Mouse (Mus musculus) embryo, embryonic 10 days (tissue): ENCODE data around the gene Scube3.

Source experiments
- DNase-seq: peaks from one replicate; pipeline ENCODE4 v3.0.0-alpha.2; 2015; ENCODE audit warnings: low spot score

Gene Scube3

DNA sequence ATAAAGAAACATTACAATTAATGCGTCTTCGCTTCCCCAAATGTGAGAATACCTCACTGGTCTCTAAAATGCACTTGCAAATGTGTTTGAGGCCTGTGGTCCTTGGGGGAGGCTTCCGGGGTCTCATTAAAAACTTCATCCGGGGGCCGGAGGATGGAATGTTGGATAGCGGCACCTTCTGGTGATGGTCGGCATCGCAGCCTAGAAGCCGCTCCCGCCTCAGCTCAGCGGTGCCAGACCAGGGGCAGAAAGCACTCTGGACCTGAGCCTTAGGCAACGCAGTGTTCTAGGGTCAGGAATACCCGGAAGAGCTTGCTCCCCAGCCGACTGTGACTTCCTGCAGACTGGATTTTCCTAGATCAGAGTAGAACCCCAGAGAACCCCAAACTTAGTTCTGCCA, 8.7 kb upstream of the Scube3 start:
- DNase-seq, result peak; percentile 83

DNA sequence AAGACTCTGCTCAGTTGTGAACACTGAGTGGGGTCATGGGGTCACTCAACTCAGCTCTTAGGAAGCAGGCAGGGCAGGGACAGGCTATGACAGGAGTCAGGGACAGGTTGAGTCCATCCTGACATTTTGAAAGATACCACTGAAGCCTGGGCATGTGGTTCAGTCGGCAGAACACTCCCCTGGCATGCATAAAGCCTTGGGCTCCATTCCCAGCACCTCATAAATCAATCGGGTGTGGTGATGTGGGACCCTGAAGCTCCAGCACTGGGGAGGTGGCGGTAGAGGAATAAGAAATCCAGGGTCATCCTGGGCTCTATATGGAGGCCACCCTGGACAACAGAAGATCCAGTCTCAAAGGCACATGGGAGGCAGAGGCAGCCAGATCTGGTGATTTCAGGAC, 6.4 kb upstream of the Scube3 start:
- DNase-seq, result no peak

DNA sequence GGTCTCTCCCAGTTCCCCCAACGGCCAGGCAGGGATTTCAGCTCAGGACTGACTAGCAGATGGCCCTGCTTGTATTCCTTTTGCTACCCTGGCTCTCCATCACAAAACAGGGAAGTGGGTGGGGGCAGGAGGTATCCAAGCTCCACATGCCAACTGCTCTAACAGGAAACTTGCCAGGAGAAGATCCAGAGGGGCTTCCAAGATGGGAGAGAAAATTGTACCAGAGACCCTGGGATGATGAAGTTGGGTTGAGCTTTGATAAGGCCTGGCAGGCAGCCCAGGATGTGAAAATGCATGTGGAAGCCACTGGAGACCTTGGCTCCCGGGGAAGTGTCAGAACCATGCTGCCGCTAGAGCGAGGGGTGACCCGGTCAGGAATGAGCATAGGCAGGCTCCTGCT, 5.7 kb upstream of the Scube3 start:
- DNase-seq, result no peak

DNA sequence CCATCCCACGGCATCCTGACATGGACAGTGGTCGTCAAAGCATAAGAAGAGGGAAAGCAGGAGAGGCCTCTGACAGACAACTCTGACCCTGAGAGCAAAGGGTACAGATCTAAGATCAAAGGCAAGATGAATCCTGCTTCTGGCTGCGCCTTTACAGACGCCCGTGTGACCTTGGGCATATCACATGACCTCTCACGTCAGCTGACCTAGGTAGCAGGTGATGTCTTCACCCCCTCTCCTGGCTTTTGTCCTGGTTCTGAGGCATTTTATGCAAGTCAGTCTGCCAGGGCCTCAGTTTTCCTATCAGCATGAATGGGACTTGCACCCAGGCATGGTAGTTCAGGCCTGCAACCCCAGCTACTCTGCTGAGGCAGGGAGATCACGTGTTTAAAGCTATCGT, 3.9 kb upstream of the Scube3 start:
- DNase-seq, result no peak

DNA sequence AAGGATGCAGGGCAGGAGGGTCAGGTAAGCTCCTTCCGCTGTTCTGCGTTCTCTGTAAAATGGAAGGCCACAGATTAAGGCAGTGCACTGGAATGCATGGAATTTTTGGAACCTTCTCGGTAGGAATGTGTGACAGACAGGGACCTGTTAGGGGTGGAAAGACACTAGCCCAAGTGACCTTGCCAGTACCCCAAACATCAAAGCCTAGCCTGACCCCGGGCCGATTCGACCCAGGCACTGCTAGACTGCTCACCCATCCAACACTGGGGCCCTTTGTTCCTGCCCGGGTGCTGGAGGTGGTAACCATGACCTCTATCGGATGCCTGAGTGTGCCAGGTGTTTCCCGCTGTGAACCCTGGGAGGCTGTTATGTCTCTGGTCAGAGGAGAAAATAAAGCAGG, 3.3 kb upstream of the Scube3 start:
- peak; percentile 36 for DNase-seq

DNA sequence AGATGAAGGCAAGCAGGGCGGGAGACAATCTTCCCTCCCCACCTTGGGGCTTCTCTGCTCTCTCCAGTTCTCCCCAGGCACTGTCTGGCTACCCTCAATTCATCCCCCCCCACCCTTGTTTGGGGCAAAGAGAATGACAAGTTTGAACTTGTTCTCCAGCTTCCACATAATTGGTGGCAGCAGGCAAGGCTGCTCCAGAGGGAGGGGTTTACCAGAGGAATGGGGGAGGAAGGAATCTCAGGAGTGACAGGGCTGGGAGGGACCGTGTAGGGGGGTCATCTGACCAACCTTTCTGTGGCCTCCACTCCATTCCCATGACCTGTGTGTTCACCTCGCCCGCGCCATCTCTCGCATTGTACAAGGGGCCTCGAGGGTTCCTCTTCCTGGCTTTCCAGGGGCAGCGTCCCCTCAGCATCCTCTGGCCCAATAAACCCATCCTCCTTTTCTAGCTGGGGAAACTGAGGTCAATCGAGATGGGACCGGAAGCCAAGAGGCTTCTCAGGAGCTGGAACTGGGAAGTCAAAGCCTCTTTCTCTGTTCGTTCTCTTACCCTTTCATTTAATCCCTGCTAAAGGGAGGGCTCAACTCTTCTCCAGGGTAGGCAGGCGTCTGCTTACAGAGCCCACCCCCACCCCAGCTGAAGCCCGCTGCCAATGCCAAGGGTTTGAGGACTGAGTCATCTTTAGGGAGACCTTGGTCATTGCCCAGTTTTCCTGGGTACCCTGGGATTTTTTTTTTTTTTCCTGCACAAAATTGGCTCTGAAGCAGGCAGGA, 1.3 kb upstream of the Scube3 start:
- peak; percentile 66 for DNase-seq

DNA sequence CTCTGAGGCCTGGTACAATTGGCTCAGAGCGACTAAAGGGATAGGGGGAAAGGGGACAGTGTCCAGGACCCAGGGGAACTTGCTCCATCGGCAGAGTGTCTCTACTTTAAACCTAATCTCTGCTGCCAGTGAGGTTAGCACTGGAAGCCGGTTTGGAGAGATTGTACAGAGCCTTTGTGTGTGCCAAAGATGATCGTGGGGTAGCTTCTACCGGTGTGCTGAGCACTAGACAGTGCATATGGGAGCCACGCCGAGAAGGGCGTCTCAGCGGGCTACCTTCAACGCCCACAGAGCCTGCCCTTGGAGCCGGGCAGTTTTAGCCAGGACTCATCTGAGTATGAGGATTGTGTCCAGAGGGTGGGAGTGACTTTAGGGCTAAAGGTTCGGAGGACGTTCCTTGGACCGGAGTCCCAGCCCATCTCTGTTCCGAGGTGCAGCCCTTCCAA, 713 bp upstream of the Scube3 start:
- no peak for DNase-seq

DNA sequence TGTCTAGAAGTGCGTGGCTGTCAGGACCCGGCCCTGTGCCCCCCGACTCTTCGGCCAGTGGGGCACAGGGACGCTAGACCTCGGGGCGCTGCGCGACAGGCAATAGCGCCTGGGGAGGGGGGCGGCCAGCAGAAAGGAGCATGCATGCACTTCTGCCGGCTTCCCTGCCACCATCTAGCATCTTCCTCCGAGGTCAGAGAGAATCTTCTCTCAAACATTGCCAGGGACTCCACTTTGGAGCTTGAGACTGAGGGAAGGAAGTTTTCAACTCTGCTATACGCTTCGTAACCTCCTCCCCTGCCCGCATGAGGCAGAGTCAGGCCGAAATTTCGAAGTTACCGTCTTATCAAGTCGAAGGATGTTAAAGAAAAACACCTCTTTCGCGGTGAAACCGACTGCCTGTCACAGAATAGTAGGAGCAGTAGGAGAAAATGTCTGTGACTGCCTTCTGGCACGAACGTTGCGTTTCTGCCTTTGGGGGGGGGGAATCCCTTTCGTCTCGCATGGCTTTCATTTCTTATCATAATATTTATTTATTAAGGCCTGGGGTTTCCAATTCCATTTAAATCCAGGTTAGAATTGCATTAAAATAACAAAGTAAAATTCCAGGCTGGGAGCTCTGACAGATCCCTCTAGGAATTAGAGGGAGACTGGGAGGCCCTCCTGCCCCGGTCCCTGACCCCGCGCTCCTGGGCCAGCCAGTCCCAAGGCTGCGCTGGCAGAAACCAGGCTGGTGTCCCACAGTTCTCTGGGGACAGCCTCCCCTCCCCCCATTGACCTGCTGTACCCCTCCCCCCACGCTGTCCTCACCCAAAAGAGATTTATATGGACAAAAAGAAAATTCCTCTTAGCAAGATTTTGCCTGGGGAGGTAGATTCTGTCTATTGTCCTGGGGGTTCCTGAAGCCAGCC, 1.0 kb downstream of the Scube3 start:
- DNase-seq, result peak; percentile 69

DNA sequence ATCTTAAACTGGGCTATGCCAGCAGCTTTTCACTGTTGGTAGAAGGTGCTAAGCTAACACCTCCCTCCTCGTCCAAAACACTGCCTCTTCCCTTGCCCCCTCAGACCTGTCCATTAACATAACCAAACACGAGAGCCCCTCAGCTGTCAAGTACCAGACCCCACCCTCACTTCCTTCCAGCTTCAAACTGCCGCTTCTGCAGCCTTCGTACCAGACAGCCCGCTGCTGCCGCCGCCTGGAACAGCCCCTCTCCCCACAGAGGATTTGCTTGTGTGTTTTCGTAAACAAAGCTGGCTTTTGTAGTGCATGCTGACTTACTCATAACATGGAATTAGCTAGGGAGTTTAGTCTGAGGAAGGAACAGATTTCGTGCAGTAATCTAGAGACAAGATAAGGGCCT, 1.8 kb downstream of the Scube3 start:
- DNase-seq, result peak; percentile 77

DNA sequence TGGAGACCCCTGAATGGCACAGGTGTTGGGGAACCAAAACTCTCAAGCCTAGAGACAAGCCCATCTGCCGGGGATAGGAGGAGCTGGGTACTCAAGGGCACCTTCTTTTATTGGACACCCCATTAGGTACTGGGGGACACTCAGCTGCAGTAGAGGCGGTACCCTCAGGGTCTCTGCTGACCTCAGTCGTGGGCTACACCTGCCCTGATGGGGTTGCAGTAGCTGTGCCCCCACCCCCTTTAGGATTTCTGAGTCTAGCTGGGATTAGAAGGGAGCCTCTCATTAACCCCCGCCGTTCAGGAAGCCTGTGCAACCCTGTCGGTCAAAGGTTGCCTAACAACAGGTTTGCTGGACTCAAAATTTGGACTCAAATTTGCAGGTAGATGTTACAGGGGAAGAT, 2.3 kb downstream of the Scube3 start:
- DNase-seq, result no peak

DNA sequence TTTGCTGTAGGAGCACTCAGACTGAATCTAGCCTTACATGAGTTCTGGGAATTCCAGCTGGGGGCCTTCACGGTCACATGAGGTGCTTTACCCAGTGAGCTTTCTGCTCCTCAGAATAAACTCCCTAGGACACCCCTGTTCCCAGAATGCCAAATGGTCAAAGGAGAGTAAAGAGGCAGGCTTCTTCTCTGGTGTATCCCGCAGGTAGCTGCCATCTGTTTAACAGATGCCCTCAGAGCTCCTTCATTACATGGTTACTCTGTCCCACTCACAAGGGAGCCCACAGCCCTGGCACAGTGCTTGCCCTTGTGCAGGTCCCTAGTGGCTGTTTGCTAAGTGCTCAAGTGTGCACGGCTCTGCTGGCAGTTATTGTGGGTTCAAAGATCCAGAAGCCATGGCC, 6.3 kb downstream of the Scube3 start:
- DNase-seq, result no peak

DNA sequence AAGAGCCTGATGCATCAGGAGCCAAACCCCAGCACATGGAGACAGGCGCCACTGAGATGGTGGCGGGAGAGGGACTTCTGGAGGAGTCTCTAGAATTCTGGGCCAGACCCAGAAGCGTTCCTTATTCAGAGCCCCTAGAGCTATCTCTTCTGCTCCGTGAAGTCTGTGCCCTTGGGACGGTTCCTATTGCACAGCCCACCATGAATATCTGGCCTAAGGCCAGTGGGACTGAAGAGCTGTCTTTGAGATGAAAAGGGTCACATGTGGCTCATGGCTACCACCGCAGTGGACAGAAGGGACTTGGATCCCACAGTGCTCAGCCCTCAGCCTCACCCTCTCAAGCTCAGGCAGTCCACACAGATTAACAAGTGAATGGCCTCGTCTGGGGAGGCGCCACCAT, 7.8 kb downstream of the Scube3 start:
- DNase-seq, result no peak

DNA sequence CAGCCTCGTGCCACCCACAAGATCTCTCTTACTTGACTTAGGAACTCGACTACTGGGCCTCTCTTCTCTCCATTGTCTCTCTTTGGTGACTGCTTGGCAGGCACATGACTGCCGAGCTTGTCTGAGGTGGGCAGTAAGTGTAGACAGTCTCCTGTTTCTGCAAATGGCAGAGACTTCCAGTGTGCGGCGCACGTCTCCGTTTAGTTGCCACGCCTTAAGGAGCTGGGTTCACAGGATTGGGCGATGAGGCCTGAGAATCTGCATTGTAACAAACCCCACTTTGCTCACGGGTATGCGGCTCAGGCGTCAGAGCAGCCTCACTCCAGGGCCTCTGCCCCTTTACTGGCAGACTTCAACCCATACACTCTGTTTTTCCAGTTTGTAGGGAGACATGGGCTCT, 8.5 kb downstream of the Scube3 start:
- DNase-seq, result no peak

DNA sequence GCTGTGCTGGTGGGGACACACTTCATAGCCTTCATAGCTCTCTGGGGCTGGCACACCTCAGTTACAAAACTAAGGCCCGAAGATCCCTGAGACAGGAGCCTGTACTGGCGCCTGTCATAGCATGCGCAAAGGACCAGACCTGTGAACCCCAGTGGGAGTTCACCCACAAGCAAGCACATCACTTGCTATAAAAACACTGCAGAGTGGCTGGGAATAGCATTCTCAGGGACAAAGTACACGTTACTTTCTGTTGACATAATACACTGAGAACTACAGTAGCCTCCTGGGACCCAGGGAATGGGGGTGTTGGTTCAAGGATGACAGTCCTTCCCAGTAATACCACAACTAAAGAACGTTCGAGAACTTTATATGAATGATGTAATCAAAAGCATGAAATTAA, 11.2 kb downstream of the Scube3 start:
- no peak for DNase-seq

DNA sequence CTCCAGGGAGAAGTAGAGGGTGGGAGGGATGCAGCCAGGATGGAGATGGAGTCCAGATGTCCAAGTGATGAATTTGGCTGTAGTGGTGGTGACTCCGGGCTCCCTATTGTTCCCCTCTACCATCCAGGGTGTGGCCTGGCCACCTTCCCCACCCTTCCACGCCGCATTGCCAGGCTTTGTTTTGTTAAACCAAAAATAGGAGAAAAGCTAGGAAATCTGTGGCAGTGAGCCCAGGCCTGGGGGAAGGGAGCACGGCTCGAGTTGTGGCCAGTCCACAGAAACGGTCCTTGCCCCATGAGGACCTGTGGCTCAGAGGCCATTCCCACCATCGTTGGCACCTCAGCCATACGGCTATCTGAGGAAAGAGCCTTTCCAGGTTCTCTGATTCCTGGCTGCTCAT, 13.0 kb downstream of the Scube3 start:
- no peak for DNase-seq

DNA sequence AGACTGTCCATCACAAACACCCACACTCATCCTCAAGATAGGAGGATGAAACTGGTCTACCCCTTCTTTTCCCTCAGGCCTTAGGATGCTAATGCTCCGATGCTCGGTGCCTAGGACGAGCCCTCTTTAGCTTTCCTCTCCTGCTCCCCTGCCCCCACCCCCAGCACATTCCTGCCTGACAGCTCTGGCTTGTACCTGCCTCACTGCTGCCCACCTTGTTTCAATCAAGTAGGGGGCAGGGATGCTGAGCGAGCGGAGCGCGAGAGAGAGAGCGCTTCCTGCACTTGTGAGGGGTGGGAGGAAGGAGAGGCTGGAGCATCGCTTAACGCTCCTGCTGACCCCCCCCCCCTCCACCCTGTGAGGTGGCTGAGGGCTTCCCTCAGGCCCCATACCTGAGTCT, 18.4 kb downstream of the Scube3 start:
- DNase-seq, result peak; percentile 53

DNA sequence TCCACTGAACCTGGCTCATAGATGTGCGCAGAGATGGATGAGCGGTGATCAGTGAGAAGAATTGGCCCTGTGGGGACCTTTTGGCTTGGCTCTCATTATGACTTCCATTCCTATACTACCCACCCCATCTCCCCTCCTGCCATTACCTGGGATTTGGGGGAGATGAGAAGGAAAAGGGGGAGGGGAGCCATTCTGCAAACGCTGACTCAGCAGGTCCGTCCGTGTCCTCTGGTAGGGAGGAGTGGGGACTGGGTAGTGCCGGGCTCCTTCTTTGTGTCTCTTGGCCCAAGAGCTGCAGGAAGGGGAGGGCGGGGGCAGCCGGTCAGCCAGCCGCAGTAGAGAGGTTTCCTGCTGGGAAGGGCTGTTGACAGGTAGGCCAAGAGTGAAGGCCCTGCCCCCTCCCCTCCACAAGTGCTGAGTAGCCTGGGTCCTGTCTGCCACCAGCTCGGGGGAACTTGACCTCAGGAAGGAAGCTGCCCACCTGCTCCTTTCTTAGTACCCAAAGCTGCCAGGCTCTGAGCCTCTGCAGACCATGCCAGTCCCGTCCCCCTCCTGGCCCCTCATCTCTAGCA, 19.5 kb downstream of the Scube3 start:
- DNase-seq, result no peak

DNA sequence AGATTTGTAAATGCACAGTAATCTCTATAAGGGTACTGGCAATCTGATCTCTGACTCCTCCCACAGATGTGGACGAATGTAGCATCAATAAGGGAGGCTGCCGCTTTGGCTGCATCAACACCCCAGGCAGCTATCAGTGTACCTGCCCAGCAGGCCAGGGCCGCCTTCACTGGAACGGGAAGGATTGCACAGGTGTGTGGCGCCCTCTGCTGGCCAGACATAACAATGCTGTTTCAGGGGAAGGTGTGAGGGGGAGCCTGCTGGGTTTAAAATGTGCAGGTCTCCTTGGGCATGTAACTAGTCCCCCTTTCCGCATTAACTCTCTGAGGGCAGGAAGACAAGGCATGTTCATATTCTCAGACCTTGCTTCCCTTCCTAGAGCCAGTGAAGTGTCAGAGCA, 21.7 kb downstream of the Scube3 start:
- peak; percentile 89 for DNase-seq

DNA sequence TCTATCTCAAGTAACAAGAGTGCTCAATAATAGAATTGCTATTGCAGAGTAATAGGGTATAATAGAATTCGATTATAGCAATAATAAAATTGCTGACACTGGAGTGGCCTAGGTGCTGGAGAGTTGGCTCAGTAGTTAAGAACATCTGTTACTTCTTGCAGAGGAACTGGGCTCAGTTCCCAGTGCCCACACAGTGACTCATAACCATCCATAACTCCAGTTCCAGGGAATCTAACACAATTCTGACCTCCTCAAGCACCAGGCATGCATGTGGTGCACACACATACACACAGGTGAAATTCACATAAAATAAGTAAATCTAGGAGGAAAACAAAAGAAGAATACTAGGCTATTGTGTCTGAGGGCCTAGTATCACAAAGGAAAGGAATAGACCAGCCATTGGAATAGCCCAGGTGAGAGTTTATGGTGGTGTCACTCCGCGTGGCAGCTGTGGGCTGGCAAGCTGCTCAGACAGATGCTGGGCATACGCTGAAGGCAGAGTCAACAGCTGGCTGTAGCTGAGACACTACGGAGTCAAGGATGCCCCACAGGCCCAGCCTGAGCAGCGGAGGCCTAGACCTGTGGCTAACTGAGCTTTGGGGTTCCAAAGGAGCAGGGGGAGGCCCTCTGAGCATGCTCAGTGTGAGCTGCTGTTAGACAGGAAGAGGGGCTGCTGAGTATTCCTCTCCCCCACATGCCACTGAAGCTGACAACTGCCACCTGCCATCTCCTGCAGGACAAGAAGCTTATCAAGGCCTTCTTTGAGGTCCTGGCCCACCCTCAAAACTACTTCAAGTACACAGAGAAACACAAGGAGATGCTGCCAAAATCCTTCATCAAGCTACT, 28.7 kb downstream of the Scube3 start:
- DNase-seq, result no peak

DNA sequence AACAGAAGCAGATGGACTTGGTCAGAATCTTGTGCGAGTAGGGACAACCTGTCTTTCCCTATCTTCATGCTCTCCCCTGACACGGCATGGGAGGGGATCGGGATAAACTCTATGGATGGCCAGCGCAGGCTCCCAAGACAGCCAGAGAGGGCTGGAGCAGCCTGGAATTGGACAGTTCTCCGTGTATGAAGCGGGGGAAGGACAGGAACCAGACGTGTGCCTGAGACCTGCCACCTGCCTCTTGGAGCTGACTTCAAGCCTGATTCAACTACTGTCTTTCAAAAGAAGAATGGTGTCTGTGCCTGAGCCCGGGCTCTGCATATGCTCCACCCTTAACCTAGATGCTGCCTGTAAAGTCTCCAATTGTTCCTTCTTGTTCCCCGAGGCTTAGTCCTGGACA, 30.7 kb downstream of the Scube3 start:
- no peak for DNase-seq

DNA sequence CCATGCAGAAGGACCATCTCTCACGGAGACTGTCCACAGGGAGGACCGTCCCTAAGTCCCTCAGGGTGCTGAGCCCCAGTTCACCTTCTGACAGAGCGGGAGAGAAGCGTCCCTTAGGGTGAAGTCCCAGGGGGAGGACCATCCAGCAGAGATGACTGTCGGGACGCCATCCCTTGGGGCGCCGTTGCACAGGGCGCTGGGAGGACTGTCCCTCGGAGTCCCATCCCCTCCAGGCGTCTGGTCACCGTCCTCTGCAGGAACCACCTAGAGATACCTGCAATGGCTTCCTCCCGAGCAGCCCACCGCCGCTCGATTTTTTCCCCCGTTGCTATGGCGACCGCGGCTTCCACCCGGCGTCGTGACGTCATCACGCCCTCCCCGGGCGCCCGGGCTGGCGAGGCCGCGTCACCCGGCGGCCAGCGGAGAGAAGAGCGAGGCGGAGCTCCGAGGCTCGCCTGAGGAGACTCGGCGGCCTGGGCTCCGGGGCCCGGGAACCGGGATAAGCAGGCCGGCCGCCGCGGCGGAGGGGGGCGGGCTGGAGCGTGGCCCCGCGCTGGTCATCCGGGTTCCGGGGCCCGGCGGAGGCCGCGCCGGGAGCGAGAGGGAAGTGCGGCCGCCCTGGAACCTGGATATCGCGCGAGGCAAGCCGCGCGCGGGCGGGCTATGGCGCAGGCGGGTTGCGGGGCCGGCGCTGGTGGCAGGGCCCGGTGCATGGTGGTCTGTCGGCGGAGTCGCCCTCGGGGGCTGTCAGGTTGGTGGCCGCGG, 35.0 kb downstream of the Scube3 start, which contains the start of gene Zfp523:
Gene Zfp523 (plus strand): TSS at position 355 of the 765 bp plus-strand sequence.
- peak; percentile 93 for DNase-seq
